Mouse (Mus musculus) CH12.LX (cell line): Measurements from ENCODE around the gene Grm2.

ENCODE experiments used
- CTCF ChIP-seq, 2 experiments: IDR thresholded peaks in 1 of 2; conservative IDR thresholded peaks in 1 of 2; 2 replicates each; pipeline ENCODE4 v1.5.1; 2011 to 2012; ENCODE audit warnings: low read depth in 2 of 2, low read length in 2 of 2, improper control_type of control experiment in 1 of 2, inconsistent platforms in 1 of 2, mild to moderate bottlenecking in 1 of 2, moderate library complexity in 1 of 2
- IRF4 ChIP-seq: IDR thresholded peaks from 2 replicates; pipeline ENCODE4 v1.6.1; 2014; ENCODE audit warnings: low read depth, mild to moderate bottlenecking, inconsistent platforms, low read length, improper control_type of control experiment
- JUND ChIP-seq: conservative IDR thresholded peaks from 2 replicates; pipeline ENCODE4 v1.6.1; 2011; ENCODE audit warnings: low read depth, low read length, improper control_type of control experiment

DNA sequence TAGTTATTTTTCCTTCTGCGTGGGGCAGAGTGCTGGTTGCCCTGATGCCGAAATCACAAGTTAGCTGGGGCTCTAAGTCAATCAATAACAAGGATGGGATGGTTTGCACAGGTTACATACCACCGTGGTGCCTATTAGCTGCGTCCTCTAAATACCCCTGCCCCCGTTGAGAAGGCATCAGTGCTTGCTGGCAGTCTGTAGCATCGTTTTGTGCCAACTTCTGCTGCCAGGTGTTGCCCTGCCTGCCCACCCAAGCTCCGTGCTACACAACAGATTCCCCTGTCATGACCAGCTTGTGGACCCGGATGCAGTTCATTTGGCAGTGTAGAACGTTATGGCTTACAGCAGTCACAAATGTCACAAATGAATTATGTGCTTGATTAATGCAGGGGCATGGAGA, 39.6 kb downstream of the Grm2 start:
- TF ChIP-seq CTCF (conservative IDR thresholded peaks at IDR 0.05 in 1 of 2, IDR thresholded peaks at IDR 0.05 in 1 of 2; ENCODE audit: low read depth in 2 of 2, low read length in 2 of 2) = no peak
- no peak for TF ChIP-seq JUND
- no peak for TF ChIP-seq IRF4
